Mouse (Mus musculus): ENCODE data around the gene Uvrag. TPM values are rescaled to one million over a fixed set of nuclear protein-coding genes. Genes with fewer than 3 reads are reported as not detected.

The Uvrag gene
- total and polyA plus RNA-seq, 3 experiments = 15.0 to 19.5 TPM; not detected in 1

DNA sequence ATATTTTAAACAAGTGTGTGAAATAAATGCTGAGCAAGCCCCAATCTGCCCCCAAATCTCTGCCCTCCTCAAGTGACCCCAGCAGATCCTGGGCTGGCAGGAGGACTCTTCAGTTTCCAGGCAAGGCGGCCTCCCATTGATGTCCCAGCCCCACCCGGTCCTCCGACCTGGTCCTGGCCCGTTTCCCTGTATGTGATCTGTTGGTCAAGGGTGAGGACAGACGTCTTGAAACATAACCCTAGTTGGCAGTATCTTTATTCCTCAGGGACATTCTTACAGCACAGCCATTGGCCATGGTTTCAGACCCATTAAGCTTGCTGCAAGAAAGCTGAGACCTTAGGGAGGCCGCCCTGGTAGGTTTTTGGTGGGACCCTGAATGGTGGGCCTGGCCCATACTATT lies 287.1 kb downstream of the Uvrag start:
- peaks cover 3 to 16% of the 10 kb centered on the region in 2 experiments; a peak in 3 of 4 replicates for H3K4me1 ChIP-seq (ENCODE audit: control insufficient read depth in 1 of 2, insufficient read depth in 2 of 2, low read length in 2 of 2)

DNA sequence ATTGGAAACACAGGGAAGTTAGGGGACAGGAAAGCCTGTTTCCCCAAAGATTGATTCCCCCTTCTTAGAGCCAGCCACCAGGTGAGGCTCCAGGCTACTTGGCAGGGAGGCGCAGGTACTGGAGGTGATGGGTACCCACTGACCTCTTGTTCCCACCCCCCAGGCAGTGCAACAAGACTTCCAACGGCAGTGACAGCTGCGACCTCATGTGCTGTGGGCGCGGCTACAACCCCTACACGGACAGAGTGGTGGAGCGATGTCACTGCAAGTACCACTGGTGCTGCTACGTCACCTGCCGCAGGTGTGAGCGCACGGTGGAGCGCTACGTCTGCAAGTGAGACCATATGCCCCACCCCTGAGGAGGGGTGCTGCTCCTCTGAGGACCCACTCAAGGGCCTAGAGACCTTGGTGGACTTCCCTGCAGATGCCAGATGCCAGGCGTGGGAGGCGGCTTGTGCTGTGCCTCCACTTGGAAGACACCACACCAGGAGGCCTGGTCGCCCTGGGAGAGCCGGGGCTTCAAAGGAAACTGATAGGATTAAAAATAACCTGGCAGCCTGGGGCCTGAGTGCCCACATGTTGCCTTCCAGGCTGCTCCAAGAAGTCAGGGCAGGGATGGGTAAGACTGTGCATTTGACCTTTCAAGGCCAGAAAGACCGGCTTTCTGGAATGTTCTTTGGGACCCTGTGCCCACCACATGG lies 287.8 kb downstream of the Uvrag start:
- Histone ChIP-seq H3K4me3 (ENCODE audit: control insufficient read depth in 1 of 2, insufficient read depth in 1 of 2, low read depth in 2 of 2, low read length in 2 of 2) (no peak overlapping the region), H3K27me3 (ENCODE audit: control insufficient read depth in 1 of 2, insufficient read depth in 2 of 2, low read length in 2 of 2) (no peaks in the 10 kb centered on the region), H3K9me3 (replicated peaks; ENCODE audit: insufficient read depth, low read length) (no peaks in the 10 kb centered on the region), H3K4me1 (ENCODE audit: control insufficient read depth in 1 of 2, insufficient read depth in 2 of 2, low read length in 2 of 2) (peaks cover 3 to 23% of the 10 kb centered on the region in 2 experiments; a peak in 3 of 4 replicates), H3K27ac (ENCODE audit: control insufficient read depth, low read depth, low read length) (no peak overlapping the region), H3K36me3 (ENCODE audit: control insufficient read depth in 1 of 2, insufficient read depth in 2 of 2, low read length in 2 of 2) (peaks cover 0 to 4% of the 10 kb centered on the region in 2 experiments; a peak in 2 of 4 replicates), H3K79me2 (ENCODE audit: control insufficient read depth, insufficient read depth, low read length, poor library complexity) (no peaks in the 10 kb centered on the region), H3K9ac (ENCODE audit: control insufficient read depth, low read depth, low read length, poor library complexity, severe bottlenecking) (no peak overlapping the region)
- no peak for DNase-seq (ENCODE audit: low read depth, low spot score)
- TF ChIP-seq POLR2AphosphoS5 (IDR thresholded peaks at IDR 0.05; ENCODE audit: borderline replicate concordance, low read depth, low read length) (no peak), MAFK (IDR thresholded peaks at IDR 0.05; ENCODE audit: borderline replicate concordance, low read depth, low read length) (no peak), MXI1 (IDR thresholded peaks at IDR 0.05; ENCODE audit: low read depth, low read length) (no peak), TCF12 (IDR thresholded peaks at IDR 0.05; ENCODE audit: low read depth, low read length) (no peak), ELF1 (IDR thresholded peaks at IDR 0.05; ENCODE audit: low read depth, low read length) (no peak), SMC3 (IDR thresholded peaks at IDR 0.05; ENCODE audit: low read depth, low read length) (no peak), GABPA (IDR thresholded peaks at IDR 0.05; ENCODE audit: low read depth, low read length) (no peak), MAZ (IDR thresholded peaks at IDR 0.05; ENCODE audit: low read depth, low read length) (no peak), HCFC1 (IDR thresholded peaks at IDR 0.05; ENCODE audit: low read depth, low read length) (no peak), TAL1 (IDR thresholded peaks at IDR 0.05; ENCODE audit: low read length) (no peak), UBTF (IDR thresholded peaks at IDR 0.05; ENCODE audit: borderline replicate concordance, insufficient read depth, low read depth, low read length) (no peak), KAT2A (conservative IDR thresholded peaks at IDR 0.05; ENCODE audit: low read depth, low read length) (no peak), SIN3A (IDR thresholded peaks at IDR 0.05; ENCODE audit: low read length) (no peak), USF1 (IDR thresholded peaks at IDR 0.05; ENCODE audit: low read depth, low read length) (no peak), USF2 (IDR thresholded peaks at IDR 0.05; ENCODE audit: borderline replicate concordance in 1 of 2, insufficient read depth in 1 of 2, low read depth in 1 of 2, low read length in 2 of 2) (no peak), CTCF (IDR thresholded peaks at IDR 0.05 in 2 of 3, conservative IDR thresholded peaks at IDR 0.05 in 1 of 3; ENCODE audit: control insufficient read depth in 1 of 3, insufficient read depth in 1 of 3, low read depth in 2 of 3, low read length in 3 of 3, poor library complexity in 1 of 3, severe bottlenecking in 1 of 3) (no peak), CHD2 (IDR thresholded peaks at IDR 0.05; ENCODE audit: low read length) (no peak)

More for the DNA sequence above, 287.1 kb downstream of the Uvrag start:
- H3K9me3 ChIP-seq (replicated peaks; ENCODE audit: insufficient read depth, low read length) = no peaks in the 10 kb centered on the region
- no peak overlapping the region for H3K9ac ChIP-seq (ENCODE audit: control insufficient read depth, low read depth, low read length, poor library complexity, severe bottlenecking)
- peaks cover 0 to 2% of the 10 kb centered on the region in 2 experiments; a peak in 1 of 4 replicates for H3K36me3 ChIP-seq (ENCODE audit: control insufficient read depth in 1 of 2, insufficient read depth in 2 of 2, low read length in 2 of 2)
- H3K4me3 ChIP-seq (ENCODE audit: control insufficient read depth in 1 of 2, insufficient read depth in 1 of 2, low read depth in 2 of 2, low read length in 2 of 2) = no peak overlapping the region
- no peak for DNase-seq (ENCODE audit: low read depth, low spot score)
- no peaks in the 10 kb centered on the region for H3K79me2 ChIP-seq (ENCODE audit: control insufficient read depth, insufficient read depth, low read length, poor library complexity)
- no peaks in the 10 kb centered on the region for H3K27me3 ChIP-seq (ENCODE audit: control insufficient read depth in 1 of 2, insufficient read depth in 2 of 2, low read length in 2 of 2)
- no peak overlapping the region for H3K27ac ChIP-seq (ENCODE audit: control insufficient read depth, low read depth, low read length)
- TF ChIP-seq ETS1 (IDR thresholded peaks at IDR 0.05; ENCODE audit: low read depth, low read length) = no peak
- TF ChIP-seq RCOR1 (IDR thresholded peaks at IDR 0.05; ENCODE audit: low read depth, low read length) = no peak
- no peak for TF ChIP-seq MYC (IDR thresholded peaks at IDR 0.05; ENCODE audit: low read depth, low read length)
- TF ChIP-seq UBTF (IDR thresholded peaks at IDR 0.05; ENCODE audit: borderline replicate concordance, insufficient read depth, low read depth, low read length) = no peak
- TF ChIP-seq TAL1 (IDR thresholded peaks at IDR 0.05; ENCODE audit: low read length) = no peak
- no peak for TF ChIP-seq USF1 (IDR thresholded peaks at IDR 0.05; ENCODE audit: low read depth, low read length)
- no peak for TF ChIP-seq RAD21 (IDR thresholded peaks at IDR 0.05; ENCODE audit: low read depth, low read length)
- no peak for TF ChIP-seq GATA1 (IDR thresholded peaks at IDR 0.05; ENCODE audit: low read depth, low read length)
- no peak for TF ChIP-seq POLR2AphosphoS5 (IDR thresholded peaks at IDR 0.05; ENCODE audit: borderline replicate concordance, low read depth, low read length)
- TF ChIP-seq USF2 (IDR thresholded peaks at IDR 0.05; ENCODE audit: borderline replicate concordance in 1 of 2, insufficient read depth in 1 of 2, low read depth in 1 of 2, low read length in 2 of 2) = no peak
- TF ChIP-seq EP300 (IDR thresholded peaks at IDR 0.05; ENCODE audit: low read depth in 1 of 2, low read length in 2 of 2) = no peak
- no peak for TF ChIP-seq CHD1 (IDR thresholded peaks at IDR 0.05; ENCODE audit: low read depth, low read length)
- no peak for TF ChIP-seq POLR2A (IDR thresholded peaks at IDR 0.05; ENCODE audit: control insufficient read depth in 1 of 2, insufficient read depth in 1 of 2, low read depth in 1 of 2, low read length in 2 of 2, poor library complexity in 1 of 2)
- no peak for TF ChIP-seq MYB (IDR thresholded peaks at IDR 0.05; ENCODE audit: low read depth, low read length)
